Mouse (Mus musculus): ENCODE data around the gene Acap3.

Acap3 gene

GRCm38 (mm10) chr4:155943534-155944249, 52.1 kb downstream of the Acap3 start, which contains the start of gene Ube2j2:
TSS of gene Ube2j2 (plus strand) at chr4:155943831.
- peak; percentile 97 for DNase-seq

GRCm38 (mm10) chr4:155944271-155944670, 52.6 kb downstream of the Acap3 start:
- no peak for DNase-seq

- DNase-seq: no peak
Measured at GRCm38 (mm10) chr4:155947094-155947493, 55.5 kb downstream of the Acap3 start.

GRCm38 (mm10) chr4:155955491-155955890, 63.9 kb downstream of the Acap3 start:
- DNase-seq: peak; percentile 53

Data from cerebellum, adult 11-12 months (tissue).